Mouse (Mus musculus) layer of hippocampus, postnatal 25 days (tissue): ENCODE results near the gene Psmc6. TPM values are rescaled to one million over a fixed set of nuclear protein-coding genes. Genes with fewer than 3 reads are reported as not detected.

Source experiments
- DNase-seq, 2 experiments: peaks; one replicate each; pipeline ENCODE4 v3.0.0; 2022; ENCODE audit warnings: mixed read lengths in 2 of 2, low spot score in 1 of 2; ENCODE audit errors: extremely low spot score in 1 of 2
- total RNA-seq, 2 experiments: library from RNA; stranded (reverse); gene quantifications; 2 replicates each; pipeline ENCODE4 v1.2.3; 2021

Psmc6 gene
- total RNA-seq, 2 experiments from 2014 or later: 94.3 to 95.2 TPM

DNA sequence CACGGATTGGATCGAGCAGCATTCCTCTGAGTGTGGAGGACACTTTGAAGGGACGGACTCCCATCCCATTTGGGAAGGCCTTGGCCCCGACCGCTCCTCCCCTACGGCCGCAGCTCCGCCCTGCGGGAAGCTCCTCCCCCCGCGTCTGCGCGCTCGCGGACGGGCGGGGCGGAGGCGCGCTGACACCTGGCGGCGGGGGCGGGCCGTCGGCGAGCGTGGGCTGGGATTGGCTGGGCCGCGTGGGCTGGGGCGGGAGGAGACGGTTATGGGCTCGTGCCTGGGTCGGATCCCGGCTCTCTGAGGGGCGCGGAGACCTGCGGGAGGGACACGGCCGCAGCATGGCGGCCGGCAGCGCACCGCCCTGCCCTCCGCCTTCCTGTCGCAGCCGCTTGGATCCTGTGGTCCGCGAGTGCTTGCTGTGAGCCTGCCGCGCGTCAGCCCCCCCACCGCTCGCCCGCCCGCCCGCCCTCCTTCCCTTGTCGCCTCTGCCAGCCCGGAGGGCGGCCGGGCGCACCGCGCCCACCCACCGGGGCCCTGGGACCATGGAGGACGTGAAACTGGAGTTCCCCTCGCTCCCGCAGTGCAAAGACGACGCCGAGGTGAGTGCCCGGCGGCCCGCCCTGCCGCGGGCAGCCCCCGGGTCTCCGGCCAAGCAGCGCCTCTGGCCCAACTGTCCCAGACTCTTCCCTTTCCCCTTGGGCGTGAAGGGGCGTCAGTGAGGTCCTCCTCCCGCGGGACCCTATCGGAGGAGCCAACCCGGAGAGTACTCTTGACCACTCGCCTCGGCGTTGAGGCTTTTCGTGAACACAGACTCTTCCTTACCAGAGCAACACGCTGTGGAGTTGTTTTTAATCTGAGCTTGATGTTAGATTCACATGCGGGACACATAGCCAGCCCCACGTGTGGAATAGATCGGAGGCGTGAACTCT lies 21.6 kb downstream of the Psmc6 start, which contains the start of gene Styx:
TSS of gene Styx (plus strand) at position 163 of the 929 bp plus-strand sequence.
- DNase-seq: peak; percentile 85 to 94

DNA sequence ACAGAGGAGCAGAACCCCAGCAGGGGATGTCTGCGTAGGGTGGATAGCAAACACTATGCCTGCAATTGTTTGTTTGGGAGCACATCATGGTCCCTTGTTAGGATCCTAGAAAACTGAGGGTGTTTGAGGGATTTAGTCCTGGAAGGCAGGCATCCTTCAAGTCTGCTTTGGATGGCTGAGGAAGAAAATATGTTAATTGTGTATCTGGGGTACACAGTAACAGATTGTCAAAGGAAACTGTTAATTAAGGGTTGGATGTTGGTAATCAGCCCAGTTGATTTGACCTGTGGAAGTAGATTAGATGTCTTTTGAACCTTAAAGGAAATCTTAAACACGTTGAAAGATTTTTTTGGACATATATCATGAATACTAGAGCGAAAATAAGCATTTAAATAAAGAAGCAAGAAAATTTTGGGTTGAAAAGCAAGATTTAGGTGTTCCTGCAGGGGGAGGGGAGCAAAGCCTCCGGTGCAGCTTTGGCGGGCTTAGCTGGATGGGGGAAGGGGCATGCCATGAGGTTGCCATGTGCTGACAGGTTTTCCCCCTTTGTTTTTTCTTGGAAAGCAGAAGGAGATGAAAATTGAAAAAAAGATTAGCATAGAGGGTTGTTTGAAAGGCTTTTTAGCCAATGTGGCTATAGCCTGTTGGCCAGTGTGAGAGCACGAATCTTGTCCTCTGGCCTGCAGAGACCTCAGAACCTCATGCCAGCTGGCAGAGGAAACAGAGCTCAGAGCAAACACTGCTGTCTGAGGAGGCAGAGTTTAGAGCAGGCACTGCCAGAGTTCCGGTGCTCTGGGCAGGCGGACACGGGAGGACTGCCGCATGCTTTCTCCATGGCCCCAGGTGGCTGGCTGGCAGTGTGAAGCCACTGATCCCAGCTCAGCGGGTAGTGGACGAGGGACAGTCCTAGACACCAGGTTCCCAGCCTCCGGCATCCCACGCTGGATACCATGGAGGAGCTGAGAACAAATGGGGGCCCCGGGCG lies 34.9 kb downstream of the Psmc6 start:
- DNase-seq: no peak

DNA sequence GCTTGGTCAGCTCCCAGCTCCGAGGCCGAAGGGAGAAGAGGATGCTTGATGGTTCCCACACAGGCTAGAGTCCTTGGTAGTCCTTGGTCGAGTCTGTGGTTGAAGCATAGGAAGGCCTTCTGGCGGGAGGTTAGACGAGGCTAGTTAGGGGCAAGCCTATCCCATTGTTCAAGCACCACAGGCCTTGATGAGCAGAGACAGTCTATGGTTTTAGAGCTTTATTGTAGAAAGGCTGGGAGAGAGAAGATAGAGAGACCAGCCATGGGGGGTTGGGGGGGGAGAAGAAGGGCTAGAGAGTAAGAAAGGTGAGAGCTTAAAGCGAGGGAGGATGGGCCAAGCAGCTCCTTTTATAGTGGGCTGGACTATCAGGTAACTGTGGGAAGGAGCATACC lies 35.6 kb downstream of the Psmc6 start:
- DNase-seq: no peak

DNA sequence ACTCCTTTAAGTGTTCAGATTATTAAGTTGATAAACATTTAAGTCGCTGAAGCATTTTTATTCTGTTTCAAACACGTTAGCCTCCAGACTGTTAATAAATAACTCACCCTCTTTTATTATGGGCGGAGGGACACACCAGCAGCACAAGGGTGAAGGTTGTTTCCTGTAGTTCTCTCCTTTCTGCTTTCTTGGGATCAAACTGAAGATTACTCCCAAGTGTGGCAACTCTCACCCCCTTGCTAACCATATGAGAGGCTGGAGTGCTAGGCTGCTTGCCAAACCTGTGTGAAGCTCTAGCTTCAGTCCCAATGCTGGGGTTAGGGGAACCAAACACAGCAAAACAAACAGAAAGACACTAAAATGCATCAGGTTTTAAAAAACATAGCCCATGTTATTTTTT lies 49.2 kb downstream of the Psmc6 start:
- DNase-seq: no peak

DNA sequence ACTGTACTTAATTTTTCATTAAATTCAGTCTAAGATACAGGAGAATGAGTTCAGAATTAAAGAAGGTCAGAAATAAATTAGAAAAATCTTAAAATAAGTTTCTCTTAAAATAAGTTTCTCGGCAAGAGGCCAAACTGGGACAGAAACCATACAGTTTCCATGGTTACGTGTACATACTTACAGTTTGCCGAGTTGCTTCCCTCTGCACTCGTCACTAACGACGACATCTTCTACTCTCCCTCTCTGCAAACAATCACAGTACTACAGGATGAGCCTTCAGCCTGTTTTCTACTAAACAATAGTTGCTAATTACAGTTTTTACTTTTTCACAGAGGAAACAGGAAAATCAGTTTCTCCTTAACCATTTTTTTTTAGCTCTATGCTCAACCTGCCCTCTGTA lies 51.2 kb downstream of the Psmc6 start:
- no peak for DNase-seq

DNA sequence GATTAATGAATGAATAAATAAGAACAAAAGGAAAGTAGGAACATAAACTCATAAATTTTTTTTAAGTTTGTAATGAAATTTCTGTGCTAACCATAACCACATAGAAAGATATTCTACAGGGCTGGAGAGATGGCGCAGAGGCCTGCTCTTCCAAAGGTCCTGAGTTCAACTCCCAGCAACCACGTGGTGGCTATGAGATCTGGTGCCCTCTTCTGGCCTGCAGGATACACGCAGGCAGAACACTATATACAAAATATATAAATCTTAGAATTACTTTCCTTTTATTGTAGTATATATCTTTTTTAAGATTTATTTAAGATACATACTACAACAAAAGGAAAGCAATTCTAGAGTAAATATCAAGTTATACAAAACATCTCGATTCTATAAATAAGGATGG lies 53.3 kb downstream of the Psmc6 start:
- no peak for DNase-seq

DNA sequence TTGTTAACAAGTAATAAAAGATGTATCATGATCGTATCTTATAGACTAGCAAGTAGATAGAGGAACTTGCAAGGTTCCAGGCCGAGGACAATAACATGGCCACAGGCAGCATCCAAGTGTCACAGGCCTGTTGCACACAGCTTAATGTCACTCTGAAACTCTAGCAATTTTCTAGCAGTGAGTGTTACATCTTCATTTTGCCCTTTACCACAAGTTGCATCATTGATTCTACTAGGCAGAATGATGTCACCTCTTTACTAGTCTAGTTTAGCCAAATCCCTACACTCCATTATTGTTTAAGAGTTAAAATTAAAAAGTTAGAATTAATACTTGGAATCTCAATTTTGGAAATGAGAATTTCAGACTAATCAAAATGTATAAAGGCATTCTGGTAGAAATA lies 56.0 kb downstream of the Psmc6 start:
- no peak for DNase-seq

DNA sequence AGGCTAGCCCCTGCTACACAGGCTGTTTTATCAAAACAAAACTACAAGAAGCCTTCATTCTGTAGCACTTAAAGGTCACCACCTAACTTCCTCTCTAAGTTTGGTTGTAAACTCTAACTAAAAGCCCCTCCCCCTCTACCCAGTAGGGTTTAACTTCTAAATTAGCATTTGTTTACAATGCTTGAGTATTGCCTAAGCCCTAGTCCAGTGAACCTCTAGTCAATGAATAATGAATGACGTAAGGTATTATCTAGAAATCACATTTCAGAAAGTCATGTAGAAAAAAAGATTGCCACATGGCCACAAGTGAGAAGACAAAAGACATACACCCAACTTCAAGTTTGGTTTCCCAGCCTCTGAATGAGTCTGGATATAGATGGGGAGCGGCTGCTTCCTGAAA lies 57.9 kb downstream of the Psmc6 start:
- no peak for DNase-seq

DNA sequence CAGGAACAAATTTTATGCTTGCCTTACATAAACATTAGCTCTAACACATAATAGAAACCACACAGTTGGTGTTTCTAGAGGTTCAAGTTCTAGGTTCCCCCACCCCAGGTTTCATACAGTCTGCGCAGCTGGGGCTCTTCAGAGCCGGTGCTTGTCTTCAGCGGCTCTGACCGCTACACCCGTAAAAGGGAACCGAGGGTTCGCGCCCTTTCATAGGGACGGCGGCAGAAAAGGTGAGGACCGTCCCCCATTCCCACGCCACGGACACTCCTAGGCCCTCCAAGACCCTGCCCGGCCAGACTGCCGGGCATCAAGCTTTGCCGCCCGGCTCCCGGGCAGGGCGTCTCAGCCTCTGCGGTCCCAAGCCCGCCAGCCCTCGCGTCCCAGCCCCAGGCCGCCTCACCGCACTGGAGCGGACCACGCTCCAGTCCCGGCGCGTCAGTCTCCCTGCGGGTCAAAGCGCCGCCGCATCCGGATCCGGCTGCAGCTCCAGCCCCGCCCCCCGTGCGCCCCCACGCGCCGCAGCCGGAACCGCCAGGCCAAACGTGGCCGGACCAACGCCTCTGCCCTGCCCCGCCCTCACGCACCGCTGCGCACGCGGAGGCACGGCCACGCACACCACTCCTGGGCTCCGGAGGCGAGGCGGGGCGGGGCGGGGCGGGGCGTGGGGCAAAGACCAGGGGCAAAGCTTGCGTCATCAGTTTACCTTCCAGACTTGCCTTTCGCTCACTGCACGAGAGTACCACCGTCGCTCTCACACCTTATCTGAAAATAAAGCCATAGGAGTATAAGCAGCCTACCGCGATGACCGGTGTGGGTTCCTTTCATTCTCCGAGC lies 59.0 kb downstream of the Psmc6 start:
- peak; percentile 75 to 82 for DNase-seq

DNA sequence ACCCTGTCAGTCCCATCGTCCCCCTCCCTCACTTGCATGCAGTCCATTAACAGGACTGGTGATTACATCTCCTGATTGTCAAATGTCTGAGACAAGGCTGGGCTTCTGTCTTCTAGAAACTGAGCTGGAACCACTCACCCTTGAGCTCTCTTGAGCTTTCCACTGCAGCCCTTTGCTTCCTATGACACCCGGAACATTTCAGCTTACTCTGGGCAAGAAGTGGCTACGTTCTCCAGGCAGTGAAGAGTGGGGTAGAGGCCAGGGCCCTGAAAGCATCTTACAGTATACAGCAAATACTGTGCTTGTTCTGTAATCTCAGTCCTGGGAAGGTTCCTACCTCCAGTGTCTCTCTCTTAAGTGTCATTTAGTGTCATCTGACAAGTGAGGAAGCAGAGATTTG lies 59.6 kb downstream of the Psmc6 start:
- DNase-seq: peak in 1 of 2 experiments; percentile 8

Other genes with a start within 250 kb of the Psmc6 start
- 10 to 100 TPM; 23.2 to 23.9 TPM for gene Gpr137c, start 110.1 kb upstream of the Psmc6 start, total RNA-seq
- gene Txndc16, start 109.5 kb upstream of the Psmc6 start, total RNA-seq: 10 to 100 TPM; 63.3 to 70.8 TPM
- 10 to 100 TPM; 30.4 to 34.5 TPM for gene Ero1l, start 11.0 kb upstream of the Psmc6 start, total RNA-seq
- gene Styx, start 21.3 kb downstream of the Psmc6 start, total RNA-seq: 10 to 100 TPM; 15.0 to 16.8 TPM
- 10 to 100 TPM; 11.8 to 17.1 TPM for gene Gnpnat1, start 75.1 kb downstream of the Psmc6 start, total RNA-seq
- gene Fermt2, start 200.3 kb downstream of the Psmc6 start, total RNA-seq: 100 to 1,000 TPM; 106 to 112 TPM